Mouse (Mus musculus): Measurements from ENCODE around the gene Igsf6. TPM values are rescaled to one million over a fixed set of nuclear protein-coding genes. Genes with fewer than 3 reads are reported as not detected.

The Igsf6 gene
- 0.50 and 1.0 TPM in 2 replicates for polyA plus RNA-seq (2016; fragmentation: Nextera tagmentation; extraction: Ambion mirVana)

GRCm38 (mm10) chr7:121074281-121074680 lies at the start of gene Igsf6:
TSS of gene Igsf6 (minus strand) at chr7:121074572.
- Histone ChIP-seq H3K27ac (ENCODE audit: poor library complexity, severe bottlenecking) (peak within 1 kb of the TSS; percentile 45), H3K9ac (0 out of 2 replicates have a peak within 1 kb of the TSS, but pooled peaks have one; percentile 9)
- no peak for ATAC-seq (ENCODE audit: insufficient number of reproducible peaks, low FRiP score)

GRCm38 (mm10) chr7:121120143-121120818 lies 45.9 kb upstream of the Igsf6 start:
- Histone ChIP-seq H3K36me3 (no peaks in the 10 kb centered on the region), H3K4me2 (no peak overlapping the region), H3K4me1 (replicated peaks) (peaks cover 6% of the 10 kb centered on the region), H3K9ac (no peak overlapping the region), H3K4me3 (no peak overlapping the region), H3K9me3 (replicated peaks) (no peaks in the 10 kb centered on the region), H3K27me3 (replicated peaks) (peaks cover 4% of the 10 kb centered on the region; the same call in 1 of the 2 replicates), H3K27ac (ENCODE audit: poor library complexity, severe bottlenecking) (no peak overlapping the region)
- ATAC-seq (ENCODE audit: insufficient number of reproducible peaks, low FRiP score): 0 out of 2 replicates have a peak, but pooled peaks have one; percentile 48
- 13% methylated on average over 10 of the region's 10 CpGs for WGBS

More at GRCm38 (mm10) chr7:121074281-121074680, at the start of gene Igsf6:
- 51% methylated on average over 11 of the region's 11 CpGs for WGBS
- H3K4me2 ChIP-seq: no peak within 1 kb of the TSS
- peaks cover 43% of the 10 kb centered on the region for H3K36me3 ChIP-seq
- H3K4me3 ChIP-seq: no peak within 1 kb of the TSS
- H3K9me3 ChIP-seq (replicated peaks): no peaks in the 10 kb centered on the region
- H3K27me3 ChIP-seq (replicated peaks): no peaks in the 10 kb centered on the region; the same call in 1 of the 2 replicates
- H3K4me1 ChIP-seq (replicated peaks): peaks cover 24% of the 10 kb centered on the region

- Histone ChIP-seq H3K4me2 (no peak overlapping the region), H3K27me3 (replicated peaks) (no peaks in the 10 kb centered on the region)
These were observed 37.4 kb upstream of the Igsf6 start for GRCm38 (mm10) chr7:121111762-121112161.

GRCm38 (mm10) chr7:121111321-121111720 lies 36.9 kb upstream of the Igsf6 start:
- Histone ChIP-seq H3K4me3 (no peak overlapping the region), H3K27ac (ENCODE audit: poor library complexity, severe bottlenecking) (peak overlapping the region; percentile 59), H3K4me1 (replicated peaks) (peaks cover 12% of the 10 kb centered on the region), H3K9me3 (replicated peaks) (peaks cover 3% of the 10 kb centered on the region; the same call in 1 of the 2 replicates), H3K27me3 (replicated peaks) (no peaks in the 10 kb centered on the region), H3K36me3 (no peaks in the 10 kb centered on the region), H3K9ac (no peak overlapping the region), H3K4me2 (no peak overlapping the region)
- peak; percentile 42; the same call in 1 of the 2 replicates for ATAC-seq (ENCODE audit: insufficient number of reproducible peaks, low FRiP score)
- WGBS: 16% methylated on average over 3 of the region's 3 CpGs

More at GRCm38 (mm10) chr7:121111762-121112161, 37.4 kb upstream of the Igsf6 start:
- WGBS: 45% methylated on average over 3 of the region's 3 CpGs
- ATAC-seq (ENCODE audit: insufficient number of reproducible peaks, low FRiP score): no peak
- H3K4me1 ChIP-seq (replicated peaks): peaks cover 12% of the 10 kb centered on the region
- no peaks in the 10 kb centered on the region for H3K36me3 ChIP-seq
- H3K9ac ChIP-seq: no peak overlapping the region
- peak overlapping the region; percentile 59 for H3K27ac ChIP-seq (ENCODE audit: poor library complexity, severe bottlenecking)
- peaks cover 3% of the 10 kb centered on the region; the same call in 1 of the 2 replicates for H3K9me3 ChIP-seq (replicated peaks)
- H3K4me3 ChIP-seq: no peak overlapping the region

- no peak for ATAC-seq (ENCODE audit: insufficient number of reproducible peaks, low FRiP score)
- Histone ChIP-seq H3K4me2 (no peak overlapping the region), H3K4me3 (no peak overlapping the region), H3K9ac (no peak overlapping the region), H3K27ac (ENCODE audit: poor library complexity, severe bottlenecking) (no peak overlapping the region), H3K4me1 (replicated peaks) (peaks cover 12% of the 10 kb centered on the region), H3K27me3 (replicated peaks) (no peaks in the 10 kb centered on the region), H3K36me3 (no peaks in the 10 kb centered on the region), H3K9me3 (replicated peaks) (peaks cover 3% of the 10 kb centered on the region; the same call in 1 of the 2 replicates)
- 59% methylated on average over 3 of the region's 3 CpGs for WGBS
These were observed 33.5 kb upstream of the Igsf6 start for GRCm38 (mm10) chr7:121107851-121108250.

GRCm38 (mm10) chr7:121098614-121099389 lies 24.4 kb upstream of the Igsf6 start:
- Histone ChIP-seq H3K9me3 (replicated peaks) (no peaks in the 10 kb centered on the region), H3K4me2 (no peak overlapping the region), H3K27me3 (replicated peaks) (peaks cover 5% of the 10 kb centered on the region; the same call in 1 of the 2 replicates), H3K4me1 (replicated peaks) (no peaks in the 10 kb centered on the region), H3K27ac (ENCODE audit: poor library complexity, severe bottlenecking) (no peak overlapping the region), H3K9ac (no peak overlapping the region), H3K4me3 (no peak overlapping the region), H3K36me3 (no peaks in the 10 kb centered on the region)
- WGBS: 54% methylated on average over 9 of the region's 10 CpGs
- ATAC-seq (ENCODE audit: insufficient number of reproducible peaks, low FRiP score): no peak

- no peaks in the 10 kb centered on the region for H3K36me3 ChIP-seq
- H3K27ac ChIP-seq (ENCODE audit: poor library complexity, severe bottlenecking): no peak overlapping the region
- 72% methylated on average over 4 of the region's 4 CpGs for WGBS
- no peak for ATAC-seq (ENCODE audit: insufficient number of reproducible peaks, low FRiP score)
- H3K4me1 ChIP-seq (replicated peaks): 0 out of 2 replicates have a peak, but pooled peaks cover 2% of the 10 kb centered on the region
- no peaks in the 10 kb centered on the region for H3K9me3 ChIP-seq (replicated peaks)
- H3K27me3 ChIP-seq (replicated peaks): peaks cover 9% of the 10 kb centered on the region; the same call in 1 of the 2 replicates
- H3K4me3 ChIP-seq: no peak overlapping the region
- no peak overlapping the region for H3K9ac ChIP-seq
- H3K4me2 ChIP-seq: no peak overlapping the region
These were observed 18.7 kb upstream of the Igsf6 start for GRCm38 (mm10) chr7:121093026-121093425.

GRCm38 (mm10) chr7:121090748-121091147 lies 16.4 kb upstream of the Igsf6 start:
- no peak for ATAC-seq (ENCODE audit: insufficient number of reproducible peaks, low FRiP score)
- Histone ChIP-seq H3K9ac (no peak overlapping the region), H3K4me1 (replicated peaks) (peaks cover 18% of the 10 kb centered on the region), H3K27ac (ENCODE audit: poor library complexity, severe bottlenecking) (no peak overlapping the region), H3K4me2 (no peak overlapping the region), H3K36me3 (no peaks in the 10 kb centered on the region), H3K27me3 (replicated peaks) (0 out of 2 replicates have a peak, but pooled peaks cover 3% of the 10 kb centered on the region), H3K4me3 (no peak overlapping the region), H3K9me3 (replicated peaks) (no peaks in the 10 kb centered on the region)
- 88% methylated on average over 7 of the region's 7 CpGs for WGBS

GRCm38 (mm10) chr7:121088745-121089144 lies 14.4 kb upstream of the Igsf6 start:
- no peak overlapping the region for H3K9ac ChIP-seq
- WGBS: 68% methylated on average over 5 of the region's 5 CpGs
- no peaks in the 10 kb centered on the region for H3K9me3 ChIP-seq (replicated peaks)
- no peak overlapping the region for H3K4me3 ChIP-seq
- H3K36me3 ChIP-seq: no peaks in the 10 kb centered on the region
- H3K27ac ChIP-seq (ENCODE audit: poor library complexity, severe bottlenecking): no peak overlapping the region
- H3K4me2 ChIP-seq: no peak overlapping the region
- H3K4me1 ChIP-seq (replicated peaks): peaks cover 27% of the 10 kb centered on the region
- no peak for ATAC-seq (ENCODE audit: insufficient number of reproducible peaks, low FRiP score)
- 0 out of 2 replicates have a peak, but pooled peaks cover 3% of the 10 kb centered on the region for H3K27me3 ChIP-seq (replicated peaks)

GRCm38 (mm10) chr7:121085500-121085899 lies 11.1 kb upstream of the Igsf6 start:
- Histone ChIP-seq H3K9ac (no peak overlapping the region), H3K4me3 (no peak overlapping the region), H3K27me3 (replicated peaks) (no peaks in the 10 kb centered on the region), H3K9me3 (replicated peaks) (peaks cover under 1% of the 10 kb centered on the region; the same call in 1 of the 2 replicates), H3K27ac (ENCODE audit: poor library complexity, severe bottlenecking) (peak overlapping the region; percentile 36; the same call in 1 of the 2 replicates), H3K4me2 (peak overlapping the region; percentile 6; the same call in 1 of the 2 replicates), H3K36me3 (peaks cover 2% of the 10 kb centered on the region; the same call in 1 of the 2 replicates), H3K4me1 (replicated peaks) (peaks cover 25% of the 10 kb centered on the region)
- ATAC-seq (ENCODE audit: insufficient number of reproducible peaks, low FRiP score): peak; percentile 75
- WGBS: 20% methylated on average over 4 of the region's 4 CpGs

All from heart, embryonic 12.5 days (tissue).